Mouse (Mus musculus) ovary, postnatal 10 days (tissue): Measurements from ENCODE around the gene Tdg.
"Not testable (repeated sequence)": the region's sequence is repeated elsewhere in the genome, so short reads cannot be mapped to it uniquely, and the experiment has no call there.

ENCODE experiments used
- DNase-seq: peaks from one replicate; pipeline ENCODE4 v3.0.0; 2022; ENCODE audit warnings: low spot score

Tdg gene

DNA sequence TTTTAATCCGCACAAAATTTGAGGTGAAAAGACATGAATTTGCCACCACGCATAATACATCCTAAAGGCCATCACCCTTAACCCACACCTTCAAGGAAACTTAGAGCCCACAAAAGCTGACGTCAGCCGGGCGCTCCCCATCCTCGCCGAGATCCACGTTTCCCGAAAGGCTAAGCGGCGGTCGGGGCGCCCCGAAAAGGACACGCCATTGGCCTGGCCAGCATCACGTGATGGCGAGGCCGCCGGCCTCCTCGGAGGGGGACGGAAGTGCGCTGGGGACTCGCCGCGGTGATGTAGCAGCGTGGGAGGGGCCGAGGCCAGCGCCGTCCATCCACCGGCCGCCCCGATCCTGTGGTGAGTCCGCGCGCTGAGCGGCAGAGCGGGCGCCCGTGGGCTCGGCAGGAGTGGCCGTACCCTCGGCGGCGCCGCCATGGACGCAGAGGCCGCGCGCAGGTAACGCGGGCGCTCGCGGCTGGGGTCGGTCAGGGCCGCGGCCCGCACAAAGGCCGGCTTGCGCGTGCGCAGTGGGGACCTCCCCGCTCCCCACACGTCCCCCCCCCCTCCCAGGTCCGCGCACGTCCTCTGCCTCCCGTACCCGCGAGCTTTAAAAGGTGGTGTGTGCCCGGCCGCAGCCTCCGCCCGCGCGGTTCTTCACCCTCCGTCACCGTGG, at the start of gene Tdg:
Gene Tdg, plus strand, starts transcription at position 243 of the 670 bp plus-strand sequence.
- peak; percentile 67 for DNase-seq

DNA sequence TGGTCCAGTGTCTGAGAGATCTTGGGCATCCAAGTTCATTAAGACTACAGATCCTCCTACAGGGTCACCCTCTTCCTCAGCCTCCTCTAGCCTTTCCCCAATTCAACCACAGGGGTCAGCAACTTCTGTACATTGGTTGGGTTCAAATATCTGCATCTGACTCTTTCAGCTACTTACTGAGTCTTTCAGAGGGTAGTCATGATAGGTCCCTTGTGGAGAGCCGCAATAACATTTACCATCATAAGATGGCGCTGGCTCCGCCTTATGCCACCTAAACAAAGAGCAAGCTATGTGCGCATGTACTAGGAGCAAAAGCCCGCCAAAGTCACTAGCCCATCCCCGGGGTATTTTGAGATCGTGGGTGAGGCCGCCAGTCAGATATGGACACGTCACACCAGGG, 40.0 kb upstream of the Tdg start:
- not testable (repeated sequence) for DNase-seq

GRCm38 (mm10) chr10:82594421-82594820, 35.2 kb upstream of the Tdg start:
- DNase-seq: not testable (repeated sequence)

GRCm38 (mm10) chr10:82622235-82622634, 7.4 kb upstream of the Tdg start:
- DNase-seq: no peak

DNA sequence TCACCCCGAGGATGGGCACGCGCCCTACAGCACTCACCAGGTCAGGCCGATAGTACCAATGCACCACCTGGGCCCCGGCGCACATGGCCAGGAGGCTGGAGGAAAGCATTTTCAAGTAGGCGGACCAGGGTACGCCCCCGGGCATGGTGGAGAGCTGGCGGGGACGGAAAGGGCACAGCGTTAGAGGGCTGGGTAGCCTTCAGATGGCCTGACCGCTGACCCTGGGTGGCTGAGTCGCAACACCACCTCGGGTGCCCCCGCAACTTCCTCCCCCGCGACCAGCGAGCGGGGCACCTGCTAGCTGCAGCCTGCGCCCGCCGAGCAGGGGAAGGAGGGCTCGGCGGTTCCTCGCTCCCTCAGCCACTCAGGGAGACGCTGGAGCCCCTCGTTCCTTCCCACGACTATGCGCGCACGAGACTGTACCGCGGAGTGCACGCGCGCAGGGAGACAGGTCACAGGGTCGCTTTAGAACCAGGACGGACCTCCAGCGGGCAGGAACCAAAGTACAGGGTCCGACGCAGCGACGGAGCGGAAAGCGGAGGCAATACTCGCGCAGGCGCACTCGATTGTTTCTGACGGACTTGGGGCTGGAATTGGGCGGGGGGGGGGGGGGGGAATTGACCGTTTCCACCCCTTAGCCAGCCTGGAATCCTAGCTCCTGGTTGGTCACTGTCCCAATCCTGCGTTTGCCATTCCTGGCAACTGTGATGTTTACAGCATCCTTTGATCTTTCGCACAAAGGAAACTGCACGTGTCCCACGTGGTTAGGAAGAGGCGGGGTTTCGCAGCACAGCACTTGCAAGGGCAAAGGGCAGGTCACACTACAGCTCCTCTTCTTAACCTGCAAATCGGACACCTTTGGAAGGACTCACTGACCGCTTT, 6.7 kb upstream of the Tdg start, which contains the start of gene 1190007I07Rik:
Gene 1190007I07Rik, minus strand, starts transcription at position 558 of the 882 bp plus-strand sequence.
- peak; percentile 72 for DNase-seq

- DNase-seq: not testable (repeated sequence)
Observed at GRCm38 (mm10) chr10:82623553-82623932, 6.1 kb upstream of the Tdg start.

GRCm38 (mm10) chr10:82629111-82629585, 480 bp upstream of the Tdg start:
- DNase-seq: no peak

- DNase-seq: no peak
Observed at GRCm38 (mm10) chr10:82630497-82630896, 869 bp downstream of the Tdg start.

DNA sequence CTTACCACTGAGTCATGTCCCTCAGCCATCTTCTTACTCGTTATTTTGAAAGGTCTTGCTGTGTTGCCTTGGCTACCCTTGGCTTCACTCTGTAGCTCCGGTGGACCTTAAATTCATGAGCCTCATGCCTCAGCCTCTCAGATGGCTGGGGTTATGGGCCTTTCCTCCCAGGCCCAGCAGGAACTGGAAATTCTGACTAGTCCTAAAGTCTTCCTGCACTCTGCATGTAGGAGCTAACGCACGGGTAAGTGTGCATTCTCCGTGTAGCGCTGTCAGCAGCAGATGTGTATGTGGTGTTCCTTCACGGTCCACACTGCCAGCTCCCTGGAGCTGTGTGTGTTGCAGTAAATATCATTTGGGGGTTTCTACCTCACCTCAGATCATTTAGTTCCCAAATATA, 1.5 kb downstream of the Tdg start:
- DNase-seq: no peak

DNA sequence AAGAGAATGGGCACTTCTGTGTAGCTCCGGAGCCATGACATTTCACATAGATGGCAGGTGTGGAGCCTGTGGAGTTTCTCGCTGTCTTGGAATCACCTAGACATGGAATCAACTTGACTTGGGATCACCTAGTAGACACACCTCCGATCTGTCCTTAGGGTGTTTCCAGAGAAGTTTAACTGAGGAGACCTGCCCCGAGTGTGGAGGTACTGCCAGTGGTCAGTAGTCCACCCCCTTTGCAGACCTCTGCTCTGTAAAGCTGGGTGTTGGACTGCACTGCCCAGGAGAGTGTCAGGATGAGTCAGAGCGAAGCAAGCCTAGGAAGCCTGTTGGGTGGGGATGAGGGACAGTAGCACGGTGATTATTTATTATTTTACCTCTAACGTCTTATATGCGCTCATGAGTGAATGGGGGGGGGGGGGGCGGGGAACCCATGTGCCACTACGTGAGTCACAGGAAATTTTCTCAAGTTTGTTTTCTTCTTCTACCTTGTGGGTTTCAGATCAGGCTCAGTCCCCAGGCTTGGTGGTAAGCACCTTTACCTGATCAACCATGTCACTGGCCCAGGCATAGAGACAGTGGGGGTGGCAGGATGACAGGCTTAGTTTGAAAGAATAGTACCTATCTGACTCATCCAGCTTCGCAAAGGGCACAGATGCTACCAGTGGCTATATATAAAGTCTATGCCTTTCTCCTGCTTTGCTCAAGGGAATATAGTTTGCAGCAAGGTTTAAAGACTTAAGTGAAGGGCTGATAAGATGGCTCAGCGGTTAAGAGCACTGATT, 3.1 kb downstream of the Tdg start:
- DNase-seq: no peak

- DNase-seq: no peak
Observed at GRCm38 (mm10) chr10:82634348-82634747, 4.7 kb downstream of the Tdg start.

GRCm38 (mm10) chr10:82636321-82636720, 6.7 kb downstream of the Tdg start:
- DNase-seq: no peak

- no peak for DNase-seq
Observed at GRCm38 (mm10) chr10:82639032-82639698, 9.5 kb downstream of the Tdg start.

DNA sequence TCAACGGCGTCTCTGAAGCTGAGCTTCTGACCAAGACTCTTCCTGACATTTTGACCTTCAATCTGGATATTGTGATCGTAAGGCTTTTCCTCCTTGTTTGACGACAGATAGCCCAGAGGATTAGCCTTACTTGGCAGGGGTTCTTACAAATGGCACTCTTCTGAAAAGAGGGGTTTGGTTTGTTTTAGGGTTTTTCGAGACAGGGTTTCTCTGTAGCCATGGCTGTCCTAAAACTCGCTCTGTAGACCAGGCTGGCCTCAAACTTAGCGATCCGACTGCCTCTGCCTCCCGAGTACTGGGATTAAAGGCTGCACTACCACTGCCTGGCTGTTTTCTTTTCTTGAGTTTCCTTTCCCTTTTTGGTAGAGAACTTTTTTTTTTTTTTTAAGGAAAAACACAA, 11.9 kb downstream of the Tdg start:
- DNase-seq: no peak

DNA sequence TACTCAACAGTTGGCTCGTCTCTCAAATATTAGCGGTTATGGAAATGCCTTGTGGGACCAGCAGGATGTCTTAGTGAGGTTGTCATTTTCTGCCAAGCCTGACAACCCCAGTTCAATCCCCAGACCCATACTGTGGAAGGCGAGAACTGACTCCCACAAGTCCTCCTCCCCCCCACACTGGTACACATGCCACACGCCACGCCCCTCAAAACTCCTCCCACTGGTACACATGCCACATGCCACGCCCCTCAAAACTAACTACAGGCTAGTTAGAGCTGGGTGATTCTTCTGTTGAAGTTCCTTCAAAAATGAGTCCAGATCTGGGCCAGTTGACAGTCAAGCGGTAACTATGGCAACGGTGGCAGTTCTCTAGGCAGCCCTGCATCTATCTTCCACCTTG, 16.5 kb downstream of the Tdg start:
- no peak for DNase-seq

DNA sequence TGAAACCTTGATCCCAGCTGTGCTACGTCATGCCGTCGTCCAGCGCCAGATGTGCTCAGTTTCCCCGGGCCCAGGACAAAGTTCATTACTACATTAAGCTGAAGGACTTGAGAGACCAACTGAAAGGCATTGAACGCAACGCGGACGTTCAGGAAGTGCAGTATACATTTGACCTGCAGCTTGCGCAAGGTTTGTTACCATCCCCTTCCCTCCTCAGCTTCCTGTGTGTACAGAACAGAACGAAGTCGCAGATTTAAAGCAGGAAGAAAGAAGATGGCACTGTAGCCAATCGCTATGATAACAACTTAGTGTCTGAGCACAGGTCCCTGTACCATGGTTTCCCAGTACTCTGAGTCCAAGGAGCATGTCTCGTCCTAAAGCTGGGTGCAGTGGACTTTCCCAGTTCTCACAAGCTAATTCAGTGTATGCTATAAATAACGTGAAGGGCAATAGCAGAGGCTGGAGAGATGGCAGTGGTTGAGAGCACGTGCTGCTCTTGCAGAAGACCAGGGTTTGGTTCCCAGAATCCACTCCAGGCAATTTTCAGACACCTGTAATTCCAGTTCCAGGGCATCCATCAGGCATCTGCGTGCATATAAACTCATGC, 17.7 kb downstream of the Tdg start:
- DNase-seq: no peak

DNA sequence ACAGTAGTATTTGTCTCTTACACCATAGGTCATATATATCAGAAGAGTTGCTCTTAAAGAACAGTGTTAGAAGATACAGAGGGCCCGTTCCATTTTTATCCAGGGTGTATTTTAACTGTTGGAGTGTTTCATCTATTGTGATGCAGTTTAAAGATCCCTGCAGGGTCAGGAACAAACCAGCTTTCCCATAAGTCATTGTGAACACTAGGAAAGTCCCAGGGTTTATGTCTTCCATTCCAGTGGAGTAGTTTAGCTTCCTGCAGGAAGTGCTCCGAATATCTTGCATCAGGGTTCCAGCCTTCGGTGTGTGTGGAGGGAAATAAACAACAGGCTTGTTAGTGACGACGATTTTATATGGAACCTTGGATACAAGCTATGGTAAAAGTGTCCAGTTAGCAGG, 21.6 kb downstream of the Tdg start:
- no peak for DNase-seq

- DNase-seq: no peak
Observed at GRCm38 (mm10) chr10:82652625-82653024, 23.0 kb downstream of the Tdg start.

GRCm38 (mm10) chr10:82654581-82654980, 25.0 kb downstream of the Tdg start:
- DNase-seq: no peak

DNA sequence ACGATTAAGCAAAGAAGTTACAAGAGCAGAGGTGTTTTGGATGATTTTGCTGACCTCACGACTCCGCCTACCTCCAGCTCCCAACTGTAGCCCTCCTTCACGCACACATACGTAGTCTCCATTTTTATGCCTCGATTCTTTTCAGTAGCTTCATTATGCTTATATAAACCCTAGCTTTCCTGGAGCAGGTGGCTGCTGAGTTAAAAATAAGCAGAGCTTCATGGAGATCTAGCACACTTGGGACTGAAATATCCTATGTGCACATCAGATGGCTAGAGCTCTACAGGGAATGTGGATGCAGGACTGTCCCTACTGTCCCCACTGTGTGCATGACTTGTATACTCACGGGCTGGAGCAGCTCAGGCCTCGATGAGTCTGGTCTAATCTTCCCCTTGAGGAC, 32.2 kb downstream of the Tdg start:
- no peak for DNase-seq

- DNase-seq: no peak
Observed at GRCm38 (mm10) chr10:82662267-82662990, 32.8 kb downstream of the Tdg start.
